ENCODE assay signal across 8 mouse cellular contexts in genomic region chr14:52327910-52328812, GRCm38 (mm10). TPM values are rescaled to one million over a fixed set of nuclear protein-coding genes. Genes with fewer than 3 reads are reported as not detected.
DNase-seq lines count a peak whose midpoint lies in the region; ATAC-seq and TF ChIP-seq lines count a peak whose summit lies in the region.

TSS of gene Sall2 (minus strand) at chr14:52328762.

- DNase-seq in heart, postnatal 14 days = no peak
- no peak for DNase-seq in limb, embryonic 10.5 days (ENCODE audit: low spot score)
- DNase-seq in thymus, postnatal 4 days = no peak
- DNase-seq in kidney, adult 8-10 months = no peak

- H3K36me3 ChIP-seq in heart, embryonic 13.5 days = no peaks in the 10 kb centered on the region
- no peaks in the 10 kb centered on the region for H3K36me3 ChIP-seq in ES-Bruce4 (ENCODE audit: control insufficient read depth, insufficient read depth, low read length, poor library complexity, severe bottlenecking)
- no peaks in the 10 kb centered on the region for H3K36me3 ChIP-seq in forebrain, embryonic 13.5 days (ENCODE audit: poor library complexity, severe bottlenecking)
- H3K36me3 ChIP-seq in limb, embryonic 10.5 days = no peaks in the 10 kb centered on the region
- no peaks in the 10 kb centered on the region for H3K36me3 ChIP-seq in stomach, embryonic 15.5 days

- H3K4me3 ChIP-seq in heart, embryonic 13.5 days = peak within 1 kb of the TSS; percentile 55
- H3K4me3 ChIP-seq in ES-Bruce4 (ENCODE audit: low read depth, low read length) = peak within 1 kb of the TSS; percentile 70
- H3K4me3 ChIP-seq in forebrain, embryonic 13.5 days = peak within 1 kb of the TSS; percentile 60
- peak within 1 kb of the TSS; percentile 53 for H3K4me3 ChIP-seq in limb, embryonic 10.5 days
- H3K4me3 ChIP-seq in stomach, embryonic 15.5 days (replicated peaks) = peak within 1 kb of the TSS; percentile 38

- no peaks in the 10 kb centered on the region for H3K9me3 ChIP-seq in heart, embryonic 13.5 days
- H3K9me3 ChIP-seq in ES-Bruce4 (replicated peaks; ENCODE audit: control insufficient read depth, insufficient read depth, low read length, poor library complexity, severe bottlenecking) = no peaks in the 10 kb centered on the region
- H3K9me3 ChIP-seq in forebrain, embryonic 13.5 days (replicated peaks) = no peaks in the 10 kb centered on the region
- no peaks in the 10 kb centered on the region for H3K9me3 ChIP-seq in limb, embryonic 10.5 days (replicated peaks)
- no peaks in the 10 kb centered on the region for H3K9me3 ChIP-seq in stomach, embryonic 15.5 days

- peaks cover 73% of the 10 kb centered on the region for H3K27me3 ChIP-seq in heart, embryonic 13.5 days (replicated peaks)
- no peaks in the 10 kb centered on the region for H3K27me3 ChIP-seq in ES-Bruce4 (ENCODE audit: control insufficient read depth, insufficient read depth, low read length, poor library complexity, severe bottlenecking)
- no peaks in the 10 kb centered on the region for H3K27me3 ChIP-seq in forebrain, embryonic 13.5 days
- H3K27me3 ChIP-seq in limb, embryonic 10.5 days (ENCODE audit: low read depth, poor library complexity, severe bottlenecking) = peaks cover 76% of the 10 kb centered on the region
- H3K27me3 ChIP-seq in stomach, embryonic 15.5 days (replicated peaks) = peaks cover 26% of the 10 kb centered on the region

- intact Hi-C loops in heart, postnatal 14 days (cut with DNase I) = no loop called here

- H3K9ac ChIP-seq in heart, embryonic 13.5 days = peak within 1 kb of the TSS; percentile 70
- H3K9ac ChIP-seq in ES-Bruce4 (ENCODE audit: low read depth, poor library complexity, severe bottlenecking) = peak within 1 kb of the TSS; percentile 14; the same call in 1 of the 2 replicates
- H3K9ac ChIP-seq in forebrain, embryonic 13.5 days = peak within 1 kb of the TSS; percentile 77
- 0 out of 2 replicates have a peak within 1 kb of the TSS, but pooled peaks have one; percentile 2 for H3K9ac ChIP-seq in stomach, embryonic 15.5 days

- no peak for TF ChIP-seq POLR2A in ES-Bruce4 (IDR thresholded peaks at IDR 0.05; ENCODE audit: insufficient read depth, low read length)

- H3K27ac ChIP-seq in heart, embryonic 13.5 days (replicated peaks) = no peak within 1 kb of the TSS
- no peak within 1 kb of the TSS for H3K27ac ChIP-seq in ES-Bruce4 (ENCODE audit: insufficient read depth, low read length)
- peak within 1 kb of the TSS; percentile 81 for H3K27ac ChIP-seq in forebrain, embryonic 13.5 days
- peak within 1 kb of the TSS; percentile 30; the same call in 1 of the 2 replicates for H3K27ac ChIP-seq in limb, embryonic 10.5 days
- no peak within 1 kb of the TSS for H3K27ac ChIP-seq in stomach, embryonic 15.5 days

- peak within 1 kb of the TSS; percentile 80 for H3K4me2 ChIP-seq in heart, embryonic 13.5 days
- peak within 1 kb of the TSS; percentile 79 for H3K4me2 ChIP-seq in forebrain, embryonic 13.5 days
- H3K4me2 ChIP-seq in stomach, embryonic 15.5 days = peak within 1 kb of the TSS; percentile 69

- TF ChIP-seq EP300 in ES-Bruce4 (IDR thresholded peaks at IDR 0.05; ENCODE audit: insufficient read depth, low read depth, low read length) = no peak

- ATAC-seq in heart, embryonic 13.5 days (ENCODE audit: extremely low read depth, insufficient number of reproducible peaks, low FRiP score, low TSS enrichment) = no peak
- peak; percentile 65 for ATAC-seq in forebrain, embryonic 13.5 days
- no peak for ATAC-seq in stomach, embryonic 15.5 days (ENCODE audit: insufficient read depth, low FRiP score, low read depth)

- no peak for TF ChIP-seq CTCF in ES-Bruce4 (IDR thresholded peaks at IDR 0.05; ENCODE audit: low read depth, low read length)

- peaks cover 12% of the 10 kb centered on the region; the same call in 1 of the 2 replicates for H3K4me1 ChIP-seq in heart, embryonic 13.5 days
- peaks cover 4% of the 10 kb centered on the region for H3K4me1 ChIP-seq in ES-Bruce4 (ENCODE audit: control insufficient read depth, insufficient read depth, low read length)
- H3K4me1 ChIP-seq in forebrain, embryonic 13.5 days = peaks cover 57% of the 10 kb centered on the region
- peaks cover 10% of the 10 kb centered on the region for H3K4me1 ChIP-seq in limb, embryonic 10.5 days
- peaks cover 3% of the 10 kb centered on the region; the same call in 1 of the 2 replicates for H3K4me1 ChIP-seq in stomach, embryonic 15.5 days

- WGBS in heart, embryonic 13.5 days = 2% methylated on average over 26 of the region's 26 CpGs
- WGBS in forebrain, embryonic 13.5 days = under 1% methylated on average over 26 of the region's 26 CpGs
- WGBS in limb, embryonic 10.5 days = 1% methylated on average over 26 of the region's 26 CpGs
- 1% methylated on average over 26 of the region's 26 CpGs for WGBS in stomach, embryonic 15.5 days

RNA-seq across cellular contexts. Expression of gene Sall2, which starts in this region (rescaled TPM):
- 7.3 and 8.3 TPM in 2 replicates for polyA plus RNA-seq in heart, embryonic 13.5 days (2015; fragmentation: Nextera tagmentation; extraction: Ambion mirVana)
- total RNA-seq in heart, postnatal 14 days (2021) = 1 to 10 TPM; 2.2 to 2.9 TPM
- polyA plus RNA-seq in ES-Bruce4 (2011; ENCODE audit: insufficient read depth, insufficient read length, low read depth, missing spikeins) = 10.0 and 11.4 TPM in 2 replicates
- 38.2 and 47.4 TPM in 2 replicates for polyA plus RNA-seq in forebrain, embryonic 13.5 days (2015; fragmentation: Nextera tagmentation; extraction: Ambion mirVana)
- 30.8 and 36.1 TPM in 2 replicates for polyA plus RNA-seq in limb, embryonic 10.5 days (2016; fragmentation: Nextera tagmentation; extraction: Ambion mirVana)
- polyA plus RNA-seq in stomach, embryonic 15.5 days (2015; fragmentation: Nextera tagmentation; extraction: Ambion mirVana) = 10.1 and 10.8 TPM in 2 replicates

Comparison
In these comparisons a context has a peak if more than half of its experiments do, and no peak if none do; other contexts are left out.
1. H3K27ac ChIP-seq: peak in forebrain, embryonic 13.5 days (single experiment) and limb, embryonic 10.5 days (single experiment); none in heart, embryonic 13.5 days (single experiment), ES-Bruce4 (single experiment) and stomach, embryonic 15.5 days (single experiment).
2. H3K9ac ChIP-seq: peak in every context shown above with its lines; median percentile 77 in forebrain, embryonic 13.5 days; 70 in heart, embryonic 13.5 days; 14 in ES-Bruce4; 2 in stomach, embryonic 15.5 days.
3. Peak in every context shown above with its lines, with median percentiles within 50 percentile points of each other: H3K4me2 ChIP-seq and H3K4me3 ChIP-seq.